Mouse (Mus musculus): ENCODE results near the gene Nr2c1. TPM values are rescaled to one million over a fixed set of nuclear protein-coding genes. Genes with fewer than 3 reads are reported as not detected.

Gene Nr2c1
- polyA plus RNA-seq, 1 experiment: 7.1 TPM

GRCm38 (mm10) chr10:94123581-94123980 is 24.2 kb upstream of the Nr2c1 start:
- H3K4me1 ChIP-seq (ENCODE audit: control insufficient read depth, insufficient read depth, insufficient read length, low read length): no peaks in the 10 kb centered on the region

GRCm38 (mm10) chr10:94124376-94124775 is 23.4 kb upstream of the Nr2c1 start:
- Histone ChIP-seq H3K4me3 (ENCODE audit: insufficient read depth, low read depth, low read length) (no peak overlapping the region), H3K4me1 (ENCODE audit: control insufficient read depth, insufficient read depth, insufficient read length, low read length) (no peaks in the 10 kb centered on the region), H3K27ac (replicated peaks; ENCODE audit: low read depth, low read length) (no peak overlapping the region)

More at GRCm38 (mm10) chr10:94123581-94123980, 24.2 kb upstream of the Nr2c1 start:
- Histone ChIP-seq H3K27ac (replicated peaks; ENCODE audit: low read depth, low read length) (no peak overlapping the region), H3K4me3 (ENCODE audit: insufficient read depth, low read depth, low read length) (no peak overlapping the region)

GRCm38 (mm10) chr10:94129680-94130119 is 18.1 kb upstream of the Nr2c1 start:
- H3K27ac ChIP-seq (replicated peaks; ENCODE audit: low read depth, low read length): no peak overlapping the region

GRCm38 (mm10) chr10:94133081-94133480 is 14.7 kb upstream of the Nr2c1 start:
- Histone ChIP-seq H3K27ac (replicated peaks; ENCODE audit: low read depth, low read length) (no peak overlapping the region), H3K4me1 (ENCODE audit: control insufficient read depth, insufficient read depth, insufficient read length, low read length) (no peaks in the 10 kb centered on the region), H3K4me3 (ENCODE audit: insufficient read depth, low read depth, low read length) (no peak overlapping the region)

More at GRCm38 (mm10) chr10:94129680-94130119, 18.1 kb upstream of the Nr2c1 start:
- H3K4me1 ChIP-seq (ENCODE audit: control insufficient read depth, insufficient read depth, insufficient read length, low read length): no peaks in the 10 kb centered on the region
- H3K4me3 ChIP-seq (ENCODE audit: insufficient read depth, low read depth, low read length): no peak overlapping the region

GRCm38 (mm10) chr10:94133674-94134073 is 14.1 kb upstream of the Nr2c1 start:
- Histone ChIP-seq H3K4me3 (ENCODE audit: insufficient read depth, low read depth, low read length) (no peak overlapping the region), H3K27ac (replicated peaks; ENCODE audit: low read depth, low read length) (no peak overlapping the region), H3K4me1 (ENCODE audit: control insufficient read depth, insufficient read depth, insufficient read length, low read length) (no peaks in the 10 kb centered on the region)

- H3K27ac ChIP-seq (replicated peaks; ENCODE audit: low read depth, low read length): no peak overlapping the region
- H3K4me1 ChIP-seq (ENCODE audit: control insufficient read depth, insufficient read depth, insufficient read length, low read length): no peaks in the 10 kb centered on the region
- H3K4me3 ChIP-seq (ENCODE audit: insufficient read depth, low read depth, low read length): no peak overlapping the region
Observed at GRCm38 (mm10) chr10:94134535-94135390, 13.1 kb upstream of the Nr2c1 start.

GRCm38 (mm10) chr10:94138890-94139482 is 8.8 kb upstream of the Nr2c1 start:
- Histone ChIP-seq H3K4me1 (ENCODE audit: control insufficient read depth, insufficient read depth, insufficient read length, low read length) (no peaks in the 10 kb centered on the region; the same call in 1 of the 2 replicates), H3K4me3 (ENCODE audit: insufficient read depth, low read depth, low read length) (no peak overlapping the region), H3K27ac (replicated peaks; ENCODE audit: low read depth, low read length) (no peak overlapping the region)

GRCm38 (mm10) chr10:94140227-94140931 is 7.4 kb upstream of the Nr2c1 start:
- H3K4me1 ChIP-seq (ENCODE audit: control insufficient read depth, insufficient read depth, insufficient read length, low read length): no peaks in the 10 kb centered on the region; the same call in 1 of the 2 replicates
- no peak overlapping the region for H3K4me3 ChIP-seq (ENCODE audit: insufficient read depth, low read depth, low read length)
- H3K27ac ChIP-seq (replicated peaks; ENCODE audit: low read depth, low read length): no peak overlapping the region

- H3K4me1 ChIP-seq (ENCODE audit: control insufficient read depth, insufficient read depth, insufficient read length, low read length): no peaks in the 10 kb centered on the region; the same call in 1 of the 2 replicates
- peak overlapping the region; percentile 80 for H3K27ac ChIP-seq (replicated peaks; ENCODE audit: low read depth, low read length)
- H3K4me3 ChIP-seq (ENCODE audit: insufficient read depth, low read depth, low read length): no peak overlapping the region
Observed at GRCm38 (mm10) chr10:94142427-94142826, 5.4 kb upstream of the Nr2c1 start.

- H3K27ac ChIP-seq (replicated peaks; ENCODE audit: low read depth, low read length): no peak overlapping the region
- H3K4me3 ChIP-seq (ENCODE audit: insufficient read depth, low read depth, low read length): no peak overlapping the region
Observed at GRCm38 (mm10) chr10:94144581-94144980, 3.2 kb upstream of the Nr2c1 start.

GRCm38 (mm10) chr10:94147391-94147755 is 450 bp upstream of the Nr2c1 start:
- H3K4me3 ChIP-seq (ENCODE audit: insufficient read depth, low read depth, low read length): peak overlapping the region; percentile 88
- H3K27ac ChIP-seq (replicated peaks; ENCODE audit: low read depth, low read length): peak overlapping the region; percentile 95
- H3K4me1 ChIP-seq (ENCODE audit: control insufficient read depth, insufficient read depth, insufficient read length, low read length): 0 out of 2 replicates have a peak, but pooled peaks cover 2% of the 10 kb centered on the region

More at GRCm38 (mm10) chr10:94144581-94144980, 3.2 kb upstream of the Nr2c1 start:
- H3K4me1 ChIP-seq (ENCODE audit: control insufficient read depth, insufficient read depth, insufficient read length, low read length): no peaks in the 10 kb centered on the region; the same call in 1 of the 2 replicates

- H3K4me3 ChIP-seq (ENCODE audit: insufficient read depth, low read depth, low read length): no peak overlapping the region
- H3K27ac ChIP-seq (replicated peaks; ENCODE audit: low read depth, low read length): no peak overlapping the region
- H3K4me1 ChIP-seq (ENCODE audit: control insufficient read depth, insufficient read depth, insufficient read length, low read length): 0 out of 2 replicates have a peak, but pooled peaks cover 2% of the 10 kb centered on the region
Observed at GRCm38 (mm10) chr10:94151488-94151887, 3.7 kb downstream of the Nr2c1 start.

GRCm38 (mm10) chr10:94153841-94154240 is 6.0 kb downstream of the Nr2c1 start:
- 0 out of 2 replicates have a peak, but pooled peaks cover 2% of the 10 kb centered on the region for H3K4me1 ChIP-seq (ENCODE audit: control insufficient read depth, insufficient read depth, insufficient read length, low read length)
- H3K4me3 ChIP-seq (ENCODE audit: insufficient read depth, low read depth, low read length): no peak overlapping the region
- H3K27ac ChIP-seq (replicated peaks; ENCODE audit: low read depth, low read length): no peak overlapping the region

- no peak overlapping the region for H3K27ac ChIP-seq (replicated peaks; ENCODE audit: low read depth, low read length)
- no peaks in the 10 kb centered on the region for H3K4me1 ChIP-seq (ENCODE audit: control insufficient read depth, insufficient read depth, insufficient read length, low read length)
- no peak overlapping the region for H3K4me3 ChIP-seq (ENCODE audit: insufficient read depth, low read depth, low read length)
Observed at GRCm38 (mm10) chr10:94158962-94159361, 11.1 kb downstream of the Nr2c1 start.

- H3K27ac ChIP-seq (replicated peaks; ENCODE audit: low read depth, low read length): no peak overlapping the region
Observed at GRCm38 (mm10) chr10:94159406-94159805, 11.6 kb downstream of the Nr2c1 start.

More at GRCm38 (mm10) chr10:94159406-94159805, 11.6 kb downstream of the Nr2c1 start:
- Histone ChIP-seq H3K4me1 (ENCODE audit: control insufficient read depth, insufficient read depth, insufficient read length, low read length) (no peaks in the 10 kb centered on the region), H3K4me3 (ENCODE audit: insufficient read depth, low read depth, low read length) (no peak overlapping the region)

Data from brown adipose tissue, adult 24 weeks (tissue).